Mouse (Mus musculus) adrenal gland, adult 2 months (tissue): ENCODE measurements around the gene Olfr1148. TPM values are rescaled to one million over a fixed set of nuclear protein-coding genes. Genes with fewer than 3 reads are reported as not detected.

Source experiments
- DNase-seq: peaks from one replicate; pipeline ENCODE4 v3.0.0; 2021
- long read RNA-seq: library from polyadenylated mRNA; stranded (forward); transcript quantifications from one replicate; pipeline ENCODE4 v2.0.0, GENCODE M21; 2021
- polyA plus RNA-seq: library from polyadenylated mRNA; depleted of rRNA; stranded (reverse); fragments of >200 nt; gene quantifications from 2 replicates; pipeline ENCODE4 v1.2.3, GENCODE M21; 2012; rRNA removed
- total RNA-seq, 2 experiments: library from RNA; stranded (reverse); gene quantifications; 2 replicates each; pipeline ENCODE4 v1.2.3; 2021

Olfr1148 gene
- total RNA-seq (not detected), polyA plus RNA-seq (not detected in 2 replicates)
- long read RNA-seq, result 0 reads

- DNase-seq, result no peak
These were observed at the start of gene Olfr1148 for GRCm38 (mm10) chr2:87830233-87830632. Olfr1148 (plus strand) TSS chr2:87830533.

- no peak for DNase-seq
These were observed 30.0 kb upstream of the Olfr1148 start, which contains the start of gene Olfr1143 for GRCm38 (mm10) chr2:87800292-87800691. Olfr1143 (plus strand) TSS chr2:87800592.

DNA sequence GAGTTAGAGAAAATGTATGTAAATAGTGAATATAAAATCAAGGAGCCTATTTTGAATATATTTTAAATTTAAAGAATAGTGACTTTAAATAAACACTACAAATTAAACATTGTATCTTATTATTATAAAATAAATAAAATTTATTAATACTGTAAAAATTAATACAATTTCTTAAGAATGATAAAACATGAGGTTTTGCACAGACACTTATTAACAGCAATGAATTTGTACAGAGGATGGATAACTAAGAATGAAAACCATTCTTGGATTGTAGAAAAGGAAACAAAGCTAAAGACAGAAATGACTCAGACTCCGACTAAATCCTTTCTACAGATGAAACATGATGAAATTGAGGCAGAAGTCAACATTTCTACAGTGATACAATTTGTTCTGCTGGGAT is 20.8 kb upstream of the Olfr1148 start, which contains the start of gene Olfr1145:
TSS of gene Olfr1145 (plus strand) at position 301 of the 400 bp plus-strand sequence.
- no peak for DNase-seq

DNA sequence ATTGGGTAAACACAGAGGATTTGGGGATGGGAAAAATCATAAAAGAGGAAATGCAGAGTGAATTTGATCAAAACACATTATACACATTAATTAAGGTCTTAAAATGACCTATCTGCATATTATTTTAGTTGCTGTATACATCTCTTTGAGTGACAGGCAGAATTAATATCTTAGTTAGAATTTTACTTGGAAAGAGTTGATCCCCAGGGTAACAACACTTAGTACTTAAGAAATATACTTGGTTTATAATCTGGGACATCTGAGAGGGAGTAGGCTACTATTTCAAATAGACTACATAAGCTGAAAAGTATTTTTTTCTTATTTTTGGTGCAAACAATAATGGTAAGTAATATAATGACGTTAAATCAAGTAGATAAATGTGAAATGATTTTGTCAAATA is 13.4 kb downstream of the Olfr1148 start, which contains the start of gene Olfr1150-ps1:
TSS of gene Olfr1150-ps1 (plus strand) at position 301 of the 400 bp plus-strand sequence.
- DNase-seq, result no peak

- no peak for DNase-seq
These were observed 25.2 kb downstream of the Olfr1148 start, which contains the start of gene Olfr1151 for GRCm38 (mm10) chr2:87855562-87855961. Olfr1151 (plus strand) TSS chr2:87855862.

GRCm38 (mm10) chr2:87866192-87866591 is 35.9 kb downstream of the Olfr1148 start, which contains the start of gene Olfr1152:
Olfr1152 (plus strand) TSS chr2:87866492.
- no peak for DNase-seq

Other genes starting within 250 kb of the Olfr1148 start
- gene Olfr1130, start 224.3 kb upstream of the Olfr1148 start, total RNA-seq, result not detected
- not detected in 2 replicates for gene Olfr1130, start 224.3 kb upstream of the Olfr1148 start, polyA plus RNA-seq
- not detected for gene Olfr1131, start 203.4 kb upstream of the Olfr1148 start, total RNA-seq
- gene Olfr1131, start 203.4 kb upstream of the Olfr1148 start, polyA plus RNA-seq, result not detected in 2 replicates
- gene Olfr1132, start 193.0 kb upstream of the Olfr1148 start, total RNA-seq, result not detected
- gene Olfr1132, start 193.0 kb upstream of the Olfr1148 start, polyA plus RNA-seq, result not detected in 2 replicates
- not detected for gene Olfr1133, start 183.2 kb upstream of the Olfr1148 start, total RNA-seq
- gene Olfr1133, start 183.2 kb upstream of the Olfr1148 start, polyA plus RNA-seq, result not detected in 2 replicates
- gene Olfr1134, start 172.1 kb upstream of the Olfr1148 start, total RNA-seq, result not detected
- not detected in 2 replicates for gene Olfr1134, start 172.1 kb upstream of the Olfr1148 start, polyA plus RNA-seq
- not detected for gene Olfr1135, start 156.9 kb upstream of the Olfr1148 start, total RNA-seq
- gene Olfr1135, start 156.9 kb upstream of the Olfr1148 start, polyA plus RNA-seq, result not detected in 2 replicates
- not detected for gene Olfr1136, start 136.6 kb upstream of the Olfr1148 start, total RNA-seq
- gene Olfr1136, start 136.6 kb upstream of the Olfr1148 start, polyA plus RNA-seq, result not detected in 2 replicates
- gene Olfr1137, start 117.4 kb upstream of the Olfr1148 start, total RNA-seq, result not detected
- gene Olfr1137, start 117.4 kb upstream of the Olfr1148 start, polyA plus RNA-seq, result not detected in 2 replicates
- gene Olfr1138, start 90.6 kb upstream of the Olfr1148 start, total RNA-seq, result not detected
- not detected in 2 replicates for gene Olfr1138, start 90.6 kb upstream of the Olfr1148 start, polyA plus RNA-seq
- gene Olfr1140, start 86.8 kb upstream of the Olfr1148 start, total RNA-seq, result not detected
- not detected in 2 replicates for gene Olfr1140, start 86.8 kb upstream of the Olfr1148 start, polyA plus RNA-seq
- gene Olfr1141, start 76.5 kb upstream of the Olfr1148 start, total RNA-seq, result not detected
- gene Olfr1141, start 76.5 kb upstream of the Olfr1148 start, polyA plus RNA-seq, result not detected in 2 replicates
- gene Olfr152, start 51.0 kb upstream of the Olfr1148 start, total RNA-seq, result not detected
- gene Olfr152, start 51.0 kb upstream of the Olfr1148 start, polyA plus RNA-seq, result not detected in 2 replicates
- not detected for gene Olfr1143, start 29.9 kb upstream of the Olfr1148 start, total RNA-seq
- not detected in 2 replicates for gene Olfr1143, start 29.9 kb upstream of the Olfr1148 start, polyA plus RNA-seq
- not detected for gene Olfr1145, start 20.7 kb upstream of the Olfr1148 start, total RNA-seq
- gene Olfr1145, start 20.7 kb upstream of the Olfr1148 start, polyA plus RNA-seq, result not detected in 2 replicates
- gene Olfr1150-ps1, start 13.5 kb downstream of the Olfr1148 start, total RNA-seq, result not detected
- not detected in 2 replicates for gene Olfr1150-ps1, start 13.5 kb downstream of the Olfr1148 start, polyA plus RNA-seq
- not detected for gene Olfr1151, start 25.3 kb downstream of the Olfr1148 start, total RNA-seq
- gene Olfr1151, start 25.3 kb downstream of the Olfr1148 start, polyA plus RNA-seq, result not detected in 2 replicates
- not detected for gene Olfr1152, start 36.0 kb downstream of the Olfr1148 start, total RNA-seq
- gene Olfr1152, start 36.0 kb downstream of the Olfr1148 start, polyA plus RNA-seq, result not detected in 2 replicates
- gene Olfr1153, start 64.4 kb downstream of the Olfr1148 start, total RNA-seq, result not detected
- not detected in 2 replicates for gene Olfr1153, start 64.4 kb downstream of the Olfr1148 start, polyA plus RNA-seq
- gene Olfr1154, start 74.6 kb downstream of the Olfr1148 start, total RNA-seq, result not detected
- gene Olfr1154, start 74.6 kb downstream of the Olfr1148 start, polyA plus RNA-seq, result not detected in 2 replicates
- gene Olfr1155, start 114.6 kb downstream of the Olfr1148 start, total RNA-seq, result not detected
- not detected in 2 replicates for gene Olfr1155, start 114.6 kb downstream of the Olfr1148 start, polyA plus RNA-seq
- gene Olfr1156, start 122.6 kb downstream of the Olfr1148 start, total RNA-seq, result not detected
- not detected in 2 replicates for gene Olfr1156, start 122.6 kb downstream of the Olfr1148 start, polyA plus RNA-seq
- not detected for gene Olfr1157, start 137.8 kb downstream of the Olfr1148 start, total RNA-seq
- not detected in 2 replicates for gene Olfr1157, start 137.8 kb downstream of the Olfr1148 start, polyA plus RNA-seq
- not detected for gene Olfr74, start 144.1 kb downstream of the Olfr1148 start, total RNA-seq
- gene Olfr74, start 144.1 kb downstream of the Olfr1148 start, polyA plus RNA-seq, result not detected in 2 replicates
- gene Olfr1158, start 159.6 kb downstream of the Olfr1148 start, total RNA-seq, result not detected
- gene Olfr1158, start 159.6 kb downstream of the Olfr1148 start, polyA plus RNA-seq, result not detected in 2 replicates
- gene Olfr1160, start 177.7 kb downstream of the Olfr1148 start, total RNA-seq, result not detected
- not detected in 2 replicates for gene Olfr1160, start 177.7 kb downstream of the Olfr1148 start, polyA plus RNA-seq
- gene Olfr1161, start 192.2 kb downstream of the Olfr1148 start, total RNA-seq, result not detected
- gene Olfr1161, start 192.2 kb downstream of the Olfr1148 start, polyA plus RNA-seq, result not detected in 2 replicates
- gene Olfr73, start 207.2 kb downstream of the Olfr1148 start, total RNA-seq, result not detected
- not detected in 2 replicates for gene Olfr73, start 207.2 kb downstream of the Olfr1148 start, polyA plus RNA-seq
- not detected for gene Olfr1162, start 220.6 kb downstream of the Olfr1148 start, total RNA-seq
- not detected in 2 replicates for gene Olfr1162, start 220.6 kb downstream of the Olfr1148 start, polyA plus RNA-seq
- not detected for gene Olfr1163, start 241.3 kb downstream of the Olfr1148 start, total RNA-seq
- gene Olfr1163, start 241.3 kb downstream of the Olfr1148 start, polyA plus RNA-seq, result not detected in 2 replicates